Mouse (Mus musculus) hindbrain, embryonic 15.5 days (tissue): ENCODE results near the gene Mad1l1. TPM values are rescaled to one million over a fixed set of nuclear protein-coding genes. Genes with fewer than 3 reads are reported as not detected.

ENCODE experiments used
- ATAC-seq: fragments of 200-750 bp; cut with Nextera tagmentation; 2 replicates; pipeline ENCODE4 v1.8.0; 2017; ENCODE audit warnings: low read depth, moderate number of reproducible peaks, moderate TSS enrichment; ENCODE audit not compliant: low FRiP score
- H3K27ac ChIP-seq: fragments of 300-500 bp; sonication (generic); replicated peaks from 2 replicates; pipeline ENCODE4 v1.5.1; 2015; ENCODE audit warnings: mild to moderate bottlenecking, inconsistent platforms
- H3K27me3 ChIP-seq: fragments of 300-500 bp; sonication (generic); 2 replicates; pipeline ENCODE4 v1.6.1; 2015; ENCODE audit warnings: control low read depth, inconsistent platforms
- H3K36me3 ChIP-seq: fragments of 300-500 bp; sonication (generic); 2 replicates; pipeline ENCODE4 v1.6.1; 2015; ENCODE audit warnings: control low read depth, inconsistent platforms
- H3K4me1 ChIP-seq: fragments of 300-500 bp; sonication (generic); replicated peaks from 2 replicates; pipeline ENCODE4 v1.6.1; 2015; ENCODE audit warnings: control low read depth, inconsistent platforms
- H3K4me2 ChIP-seq: fragments of 300-500 bp; sonication (generic); 2 replicates; pipeline ENCODE4 v1.6.1; 2015; ENCODE audit warnings: moderate library complexity, mild to moderate bottlenecking, inconsistent platforms
- H3K4me3 ChIP-seq: fragments of 300-500 bp; sonication (generic); 2 replicates; pipeline ENCODE4 v1.5.1; 2015; ENCODE audit warnings: mild to moderate bottlenecking, inconsistent platforms
- H3K9ac ChIP-seq: fragments of 300-500 bp; sonication (generic); 2 replicates; pipeline ENCODE4 v1.6.1; 2015; ENCODE audit warnings: inconsistent platforms
- H3K9me3 ChIP-seq: fragments of 300-500 bp; sonication (generic); 2 replicates; pipeline ENCODE4 v1.6.1; 2016; ENCODE audit warnings: control low read depth, inconsistent platforms
- WGBS: fragments of 180-500 bp; shearing (Covaris S2); methylation state at CpG from one replicate; pipeline ENCODE4 v1.1.7; 2015; 5-methylcytosine and 5-hydroxymethylcytosine counted together
- polyA plus RNA-seq: library from polyadenylated mRNA; unstranded; fragments of >200 nt; fragmentation: Nextera tagmentation; extraction: Ambion mirVana; gene quantifications from 2 replicates; pipeline ENCODE4 v1.2.1, GENCODE M21; 2015

The Mad1l1 gene
- polyA plus RNA-seq, 1 experiment from 2014 or later, result 33.1 TPM

GRCm38 (mm10) chr5:140087242-140087641 lies 234.1 kb downstream of the Mad1l1 start:
- Histone ChIP-seq H3K4me1 (peaks cover 20% of the 10 kb centered on the region), H3K36me3 (no peaks in the 10 kb centered on the region), H3K4me3 (no peak overlapping the region), H3K27ac (no peak overlapping the region), H3K27me3 (no peaks in the 10 kb centered on the region), H3K9me3 (no peaks in the 10 kb centered on the region), H3K9ac (no peak overlapping the region), H3K4me2 (no peak overlapping the region)
- WGBS, result 86% methylated on average over 7 of the region's 7 CpGs
- no peak for ATAC-seq

- no peaks in the 10 kb centered on the region for H3K27me3 ChIP-seq
- no peak overlapping the region for H3K4me3 ChIP-seq
- H3K9me3 ChIP-seq, result no peaks in the 10 kb centered on the region
- H3K27ac ChIP-seq, result no peak overlapping the region
- H3K4me1 ChIP-seq, result peaks cover 8% of the 10 kb centered on the region; the same call in 1 of the 2 replicates
- no peaks in the 10 kb centered on the region for H3K36me3 ChIP-seq
- no peak overlapping the region for H3K9ac ChIP-seq
- ATAC-seq, result no peak
- H3K4me2 ChIP-seq, result no peak overlapping the region
- WGBS, result 90% methylated on average over 6 of the region's 6 CpGs
Observed at GRCm38 (mm10) chr5:140084341-140084740, 237.0 kb downstream of the Mad1l1 start.

- H3K4me3 ChIP-seq, result no peak overlapping the region
- no peak for ATAC-seq
- H3K9me3 ChIP-seq, result no peaks in the 10 kb centered on the region
- no peaks in the 10 kb centered on the region for H3K27me3 ChIP-seq
- peaks cover 8% of the 10 kb centered on the region; the same call in 1 of the 2 replicates for H3K4me1 ChIP-seq
- no peak overlapping the region for H3K9ac ChIP-seq
- no peaks in the 10 kb centered on the region for H3K36me3 ChIP-seq
- H3K4me2 ChIP-seq, result no peak overlapping the region
- WGBS, result 71% methylated on average over 5 of the region's 5 CpGs
- no peak overlapping the region for H3K27ac ChIP-seq
Observed at GRCm38 (mm10) chr5:140083911-140084310, 237.4 kb downstream of the Mad1l1 start.

GRCm38 (mm10) chr5:140082204-140082812 lies 239.0 kb downstream of the Mad1l1 start:
- H3K4me1 ChIP-seq, result peaks cover 9% of the 10 kb centered on the region; the same call in 1 of the 2 replicates
- WGBS, result 60% methylated on average over 11 of the region's 11 CpGs
- H3K9ac ChIP-seq, result no peak overlapping the region
- no peaks in the 10 kb centered on the region for H3K9me3 ChIP-seq
- no peak overlapping the region for H3K4me2 ChIP-seq
- H3K36me3 ChIP-seq, result no peaks in the 10 kb centered on the region
- H3K27me3 ChIP-seq, result no peaks in the 10 kb centered on the region
- H3K27ac ChIP-seq, result no peak overlapping the region
- H3K4me3 ChIP-seq, result no peak overlapping the region
- no peak for ATAC-seq

- Histone ChIP-seq H3K4me1 (0 out of 2 replicates have a peak, but pooled peaks cover 7% of the 10 kb centered on the region), H3K4me2 (no peak overlapping the region), H3K9me3 (no peaks in the 10 kb centered on the region), H3K27me3 (no peaks in the 10 kb centered on the region), H3K36me3 (no peaks in the 10 kb centered on the region), H3K4me3 (no peak overlapping the region), H3K9ac (no peak overlapping the region), H3K27ac (peak overlapping the region; percentile 18; the same call in 1 of the 2 replicates)
- 51% methylated on average over 10 of the region's 10 CpGs for WGBS
- ATAC-seq, result no peak
Observed at GRCm38 (mm10) chr5:140081084-140081483, 240.3 kb downstream of the Mad1l1 start.

- Histone ChIP-seq H3K9ac (no peak overlapping the region), H3K4me3 (no peak overlapping the region), H3K36me3 (no peaks in the 10 kb centered on the region), H3K27me3 (no peaks in the 10 kb centered on the region), H3K9me3 (no peaks in the 10 kb centered on the region), H3K4me2 (no peak overlapping the region), H3K27ac (no peak overlapping the region), H3K4me1 (0 out of 2 replicates have a peak, but pooled peaks cover 7% of the 10 kb centered on the region)
- WGBS, result 98% methylated on average over 4 of the region's 4 CpGs
- no peak for ATAC-seq
Observed at GRCm38 (mm10) chr5:140079511-140079910, 241.8 kb downstream of the Mad1l1 start.

- H3K4me3 ChIP-seq, result no peak overlapping the region
- H3K9me3 ChIP-seq, result no peaks in the 10 kb centered on the region
Observed at GRCm38 (mm10) chr5:140078406-140078805, 242.9 kb downstream of the Mad1l1 start.

GRCm38 (mm10) chr5:140076438-140076837 lies 244.9 kb downstream of the Mad1l1 start:
- Histone ChIP-seq H3K27me3 (no peaks in the 10 kb centered on the region), H3K9ac (no peak overlapping the region), H3K4me2 (no peak overlapping the region), H3K4me1 (peaks cover 24% of the 10 kb centered on the region), H3K36me3 (no peaks in the 10 kb centered on the region), H3K27ac (no peak overlapping the region), H3K4me3 (no peak overlapping the region), H3K9me3 (no peaks in the 10 kb centered on the region)
- ATAC-seq, result no peak
- 89% methylated on average over 2 of the region's 2 CpGs for WGBS

More at GRCm38 (mm10) chr5:140078406-140078805, 242.9 kb downstream of the Mad1l1 start:
- no peak for ATAC-seq
- H3K4me2 ChIP-seq, result no peak overlapping the region
- no peaks in the 10 kb centered on the region for H3K27me3 ChIP-seq
- no peak overlapping the region for H3K9ac ChIP-seq
- no peak overlapping the region for H3K27ac ChIP-seq
- no peaks in the 10 kb centered on the region for H3K36me3 ChIP-seq
- H3K4me1 ChIP-seq, result peaks cover 18% of the 10 kb centered on the region
- 85% methylated on average over 3 of the region's 3 CpGs for WGBS

- Histone ChIP-seq H3K27me3 (no peaks in the 10 kb centered on the region), H3K4me1 (peaks cover 21% of the 10 kb centered on the region), H3K4me3 (no peak overlapping the region), H3K4me2 (no peak overlapping the region), H3K9ac (no peak overlapping the region), H3K27ac (peak overlapping the region; percentile 39; the same call in 1 of the 2 replicates), H3K9me3 (no peaks in the 10 kb centered on the region), H3K36me3 (no peaks in the 10 kb centered on the region)
- peak; percentile 81 for ATAC-seq
- 17% methylated on average over 12 of the region's 12 CpGs for WGBS
Observed at GRCm38 (mm10) chr5:140073671-140074116, 247.7 kb downstream of the Mad1l1 start.

GRCm38 (mm10) chr5:140073148-140073670 lies 248.1 kb downstream of the Mad1l1 start:
- H3K4me1 ChIP-seq, result peaks cover 23% of the 10 kb centered on the region

GRCm38 (mm10) chr5:140068506-140068905 lies 252.8 kb downstream of the Mad1l1 start:
- H3K36me3 ChIP-seq, result no peaks in the 10 kb centered on the region

More at GRCm38 (mm10) chr5:140073148-140073670, 248.1 kb downstream of the Mad1l1 start:
- Histone ChIP-seq H3K36me3 (no peaks in the 10 kb centered on the region), H3K9me3 (no peaks in the 10 kb centered on the region), H3K27ac (peak overlapping the region; percentile 39; the same call in 1 of the 2 replicates), H3K27me3 (no peaks in the 10 kb centered on the region), H3K4me3 (no peak overlapping the region), H3K4me2 (no peak overlapping the region), H3K9ac (no peak overlapping the region)
- WGBS, result 39% methylated on average over 1 of the region's 1 CpGs
- ATAC-seq, result 0 out of 2 replicates have a peak, but pooled peaks have one; percentile 28

GRCm38 (mm10) chr5:140068051-140068450 lies 253.3 kb downstream of the Mad1l1 start:
- Histone ChIP-seq H3K27me3 (no peaks in the 10 kb centered on the region), H3K4me3 (no peak overlapping the region), H3K4me2 (no peak overlapping the region), H3K9ac (no peak overlapping the region), H3K27ac (no peak overlapping the region), H3K36me3 (no peaks in the 10 kb centered on the region), H3K4me1 (peaks cover 12% of the 10 kb centered on the region), H3K9me3 (no peaks in the 10 kb centered on the region)
- WGBS, result 34% methylated on average over 3 of the region's 3 CpGs
- ATAC-seq, result peak; percentile 42

More at GRCm38 (mm10) chr5:140068506-140068905, 252.8 kb downstream of the Mad1l1 start:
- Histone ChIP-seq H3K27me3 (no peaks in the 10 kb centered on the region), H3K4me2 (no peak overlapping the region), H3K9ac (no peak overlapping the region), H3K4me3 (no peak overlapping the region), H3K9me3 (no peaks in the 10 kb centered on the region), H3K27ac (no peak overlapping the region), H3K4me1 (peaks cover 17% of the 10 kb centered on the region)
- no peak for ATAC-seq
- 64% methylated on average over 5 of the region's 5 CpGs for WGBS
